Mouse (Mus musculus) spleen, adult 10 weeks (tissue): ENCODE results near the gene Cnep1r1. TPM values are rescaled to one million over a fixed set of nuclear protein-coding genes. Genes with fewer than 3 reads are reported as not detected.

Experiments
- polyA plus RNA-seq: library from polyadenylated mRNA; stranded (reverse); fragments of 350-450 nt; fragmentation: Illumina TruSeq; extraction: RNeasy Lipid Tissue Mini Kit (QIAGEN cat#74804); gene quantifications from one replicate; pipeline ENCODE4 v1.2.3, GENCODE M21; 2015; ENCODE audit warnings: low replicate concordance; ENCODE audit not compliant: insufficient read depth

Gene Cnep1r1
- 56.9 TPM for polyA plus RNA-seq

DNA sequence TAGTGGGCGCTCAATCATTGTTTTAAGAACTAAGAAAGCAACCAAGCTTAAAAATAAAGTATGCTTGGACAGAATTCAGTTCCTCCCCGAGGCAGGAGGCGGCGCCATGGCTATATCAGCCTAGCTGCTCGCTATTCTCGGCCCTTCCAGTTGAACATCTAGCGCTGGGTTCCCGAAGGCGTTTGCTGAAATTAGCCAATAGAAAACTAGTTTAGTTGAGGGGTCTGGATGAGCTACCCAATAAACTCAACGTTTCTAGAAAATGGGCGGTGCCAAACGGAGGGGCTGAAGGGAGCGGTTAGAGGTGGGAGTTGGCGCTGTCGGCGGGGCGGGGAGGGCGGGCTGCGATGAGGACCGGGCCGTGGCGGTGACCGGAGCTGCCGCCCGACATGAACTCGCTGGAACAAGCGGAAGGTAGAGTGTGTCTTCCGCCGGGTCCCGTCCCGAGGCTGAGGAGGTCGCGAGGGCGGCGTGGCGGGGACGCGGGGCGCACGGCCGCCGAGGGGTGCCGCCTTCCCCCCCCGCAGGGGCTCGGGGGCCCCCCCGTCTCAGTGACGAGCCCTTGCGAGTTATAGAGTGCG, at the start of gene Cnep1r1:
TSS of gene Cnep1r1 (plus strand) at position 314 of the 581 bp plus-strand sequence.

GRCm38 (mm10) chr8:88137748-88138484, 19.3 kb downstream of the Cnep1r1 start, which contains the start of gene Heatr3:
Gene Heatr3, plus strand, starts transcription at chr8:88137855.

Other genes starting within 250 kb of the Cnep1r1 start
- 1.3 TPM for gene Zfp423, start 159.2 kb upstream of the Cnep1r1 start, polyA plus RNA-seq
- 37.8 TPM for gene Heatr3, start 19.1 kb downstream of the Cnep1r1 start, polyA plus RNA-seq
- gene Tent4b, start 80.4 kb downstream of the Cnep1r1 start, polyA plus RNA-seq = 44.8 TPM
- 115 TPM for gene Adcy7, start 153.6 kb downstream of the Cnep1r1 start, polyA plus RNA-seq
- 104 TPM for gene Brd7, start 243.4 kb downstream of the Cnep1r1 start, polyA plus RNA-seq